Mouse (Mus musculus): ENCODE measurements around the gene Ift88. TPM values are rescaled to one million over a fixed set of nuclear protein-coding genes. Genes with fewer than 3 reads are reported as not detected.

The Ift88 gene
- total RNA-seq, 2 experiments from 2014 or later = 17.1 to 19.7 TPM

Other genes with a start within 250 kb of the Ift88 start
- 10 to 100 TPM; 16.3 to 18.4 TPM for gene Cryl1, start 25.5 kb upstream of the Ift88 start, total RNA-seq (2021)
- 10 to 100 TPM; 16.1 to 18.9 TPM for gene Il17d, start 100.7 kb downstream of the Ift88 start, total RNA-seq (2021)
- 10 to 100 TPM; 37.0 to 37.9 TPM for gene Eef1akmt1, start 147.6 kb downstream of the Ift88 start, total RNA-seq (2021)
- gene Xpo4, start 241.4 kb downstream of the Ift88 start, total RNA-seq (2021) = 10 to 100 TPM; 12.3 to 12.8 TPM